Mouse (Mus musculus): ENCODE results near the gene Gart. TPM values are rescaled to one million over a fixed set of nuclear protein-coding genes. Genes with fewer than 3 reads are reported as not detected.
A peak's percentile ranks its signal among the peaks of the same experiment; 100 is the strongest.

The Gart gene
- total RNA-seq, 2 experiments from 2014 or later = 58.8 to 60.1 TPM

DNA sequence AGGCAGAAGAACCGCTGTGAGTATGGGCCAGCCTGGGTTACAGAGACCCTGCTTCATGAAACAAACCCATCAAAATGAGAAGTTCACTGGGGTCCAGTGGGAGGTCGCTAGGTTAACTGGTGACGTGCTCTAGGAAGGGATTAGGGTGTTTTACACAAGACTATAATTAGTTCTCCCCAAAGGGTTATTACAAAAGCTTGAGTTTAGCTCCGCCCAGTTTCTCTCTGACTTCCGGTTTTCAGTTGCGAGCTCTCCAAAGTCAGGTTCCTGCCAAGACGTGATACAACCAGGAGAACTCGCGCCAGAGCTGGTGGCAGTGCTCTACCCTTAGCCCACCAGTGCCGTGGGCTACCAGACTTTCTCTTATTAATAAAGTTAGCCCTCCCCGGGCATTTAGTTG is 35.5 kb downstream of the Gart start:
- intact Hi-C loops (cut with DNase I) = no loop called here

GRCm38 (mm10) chr16:91609501-91610245 is 37.1 kb downstream of the Gart start:
- intact Hi-C loops (cut with DNase I) = no loop called here
- DNase-seq = peak; percentile 37

More for the DNA sequence above, 35.5 kb downstream of the Gart start:
- DNase-seq = no peak

GRCm38 (mm10) chr16:91606958-91607357 is 39.8 kb downstream of the Gart start:
- intact Hi-C loops (cut with DNase I) = no loop called here
- no peak for DNase-seq

GRCm38 (mm10) chr16:91605156-91605555 is 41.6 kb downstream of the Gart start:
- intact Hi-C loops (cut with DNase I) = no loop called here
- DNase-seq = no peak

DNA sequence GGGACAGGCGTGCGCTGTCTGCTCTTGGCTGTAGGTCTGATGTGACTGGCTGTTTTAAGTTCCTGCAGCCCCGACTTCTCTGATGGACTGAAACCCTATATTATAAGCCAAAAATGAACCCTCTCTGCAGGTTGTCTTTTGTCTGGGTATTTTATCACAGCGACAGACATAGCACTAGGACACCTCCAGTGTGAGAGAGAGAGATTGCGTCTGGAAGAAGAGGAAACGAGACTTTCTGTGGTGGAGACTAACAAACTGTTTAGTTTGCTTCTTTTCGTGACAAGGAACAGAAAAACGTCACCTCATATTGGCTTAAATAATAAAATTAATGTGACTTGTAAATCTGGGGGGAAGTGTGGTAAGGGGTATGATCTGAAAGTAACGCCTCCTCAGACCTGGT is 45.1 kb downstream of the Gart start:
- intact Hi-C loops (cut with DNase I) = no loop called here
- DNase-seq = no peak

GRCm38 (mm10) chr16:91601081-91601480 is 45.7 kb downstream of the Gart start:
- intact Hi-C loops (cut with DNase I) = no loop called here

GRCm38 (mm10) chr16:91599242-91599641 is 47.5 kb downstream of the Gart start:
- intact Hi-C loops (cut with DNase I) = no loop called here
- DNase-seq = no peak

More at GRCm38 (mm10) chr16:91601081-91601480, 45.7 kb downstream of the Gart start:
- DNase-seq = no peak

- intact Hi-C loops (cut with DNase I) = no loop called here
- peak; percentile 99 for DNase-seq
Observed at GRCm38 (mm10) chr16:91597672-91598010, 49.1 kb downstream of the Gart start, which contains the start of gene Tmem50b. Gene Tmem50b (minus strand): TSS chr16:91597800.

- peak; percentile 49 for DNase-seq
- intact Hi-C loops (cut with DNase I) = no loop called here
Observed at GRCm38 (mm10) chr16:91596779-91597671, 49.7 kb downstream of the Gart start.

DNA sequence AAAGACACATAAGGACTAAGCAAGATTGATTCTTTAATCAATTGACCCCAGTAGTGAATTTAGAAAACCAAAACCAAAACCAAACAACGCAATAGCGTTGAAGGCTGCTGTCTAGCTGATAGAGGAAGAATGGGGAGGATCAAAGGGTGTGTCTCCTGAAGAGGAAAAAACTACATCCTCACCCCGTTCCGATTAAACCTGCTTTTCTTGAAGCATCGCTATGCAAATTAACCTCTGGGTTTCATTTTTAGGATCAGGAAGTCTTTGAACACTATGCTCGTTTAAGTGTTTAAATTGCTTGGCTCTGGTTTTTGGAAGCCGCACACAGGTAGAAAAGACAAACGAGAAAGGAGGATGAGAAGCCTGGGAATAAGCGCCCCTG is 50.4 kb downstream of the Gart start:
- intact Hi-C loops (cut with DNase I) = no loop called here
- no peak for DNase-seq

DNA sequence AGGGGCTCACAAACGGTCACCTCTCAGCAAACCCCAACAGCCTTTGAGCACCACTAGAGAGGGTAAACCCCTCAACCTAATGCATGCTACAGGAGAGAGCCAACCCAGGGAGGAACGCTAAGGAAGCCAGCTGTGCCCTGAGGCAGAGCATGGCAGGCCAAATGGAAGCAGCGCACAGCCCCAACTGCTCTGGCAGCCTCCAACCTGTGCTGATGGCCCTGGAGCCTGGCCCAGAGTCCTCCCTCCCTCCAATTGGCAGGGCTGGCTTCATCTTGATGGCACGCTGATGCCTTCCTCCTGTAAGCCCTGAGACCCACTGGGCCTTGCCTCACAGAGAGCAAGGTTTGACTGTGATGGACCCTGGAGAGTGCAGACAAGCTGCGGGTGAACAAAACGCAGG is 51.7 kb downstream of the Gart start:
- DNase-seq = peak; percentile 86
- intact Hi-C loops (cut with DNase I) = no loop called here

- no peak for DNase-seq
- intact Hi-C loops (cut with DNase I) = no loop called here
Observed at GRCm38 (mm10) chr16:91593262-91593661, 53.5 kb downstream of the Gart start.

GRCm38 (mm10) chr16:91592162-91592561 is 54.6 kb downstream of the Gart start:
- no peak for DNase-seq
- intact Hi-C loops (cut with DNase I) = no loop called here

- intact Hi-C loops (cut with DNase I) = no loop called here
- no peak for DNase-seq
Observed at GRCm38 (mm10) chr16:91588703-91589102, 58.0 kb downstream of the Gart start.

DNA sequence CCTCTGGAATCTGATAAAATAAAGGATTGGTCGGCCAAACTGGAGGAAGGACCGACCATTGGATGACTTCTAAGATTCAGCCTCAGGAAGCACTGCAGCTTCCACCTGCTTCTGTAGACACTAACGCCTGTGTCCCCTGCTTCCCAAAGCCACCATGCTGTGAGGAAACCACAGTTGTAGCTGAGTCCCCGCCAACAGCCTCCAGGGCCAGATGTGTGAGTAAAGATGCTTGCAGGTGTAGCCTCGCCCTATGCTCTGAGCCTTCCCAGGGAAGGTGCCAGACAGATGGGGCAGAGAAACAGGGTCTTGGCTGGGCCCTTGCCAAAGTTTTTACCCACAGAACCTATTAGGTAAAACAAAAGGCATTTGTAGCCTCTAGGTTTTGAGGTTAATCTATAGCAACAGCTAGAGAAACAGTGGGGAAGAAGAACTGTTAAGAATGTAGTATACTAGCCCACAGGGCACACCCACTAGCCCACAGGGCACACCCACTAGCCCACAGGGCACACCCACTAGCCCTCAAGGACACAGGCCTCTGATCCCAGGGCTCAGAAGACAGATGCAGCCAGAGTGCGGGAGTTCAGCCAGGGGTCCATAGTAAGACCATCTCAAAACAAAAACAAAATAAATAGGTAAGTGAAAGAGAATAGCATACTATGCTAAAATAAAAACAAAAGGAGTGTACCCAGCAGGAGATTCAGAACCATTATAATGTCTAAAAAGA is 58.9 kb downstream of the Gart start:
- DNase-seq = no peak
- intact Hi-C loops (cut with DNase I) = no loop called here

- intact Hi-C loops (cut with DNase I) = no loop called here
- no peak for DNase-seq
Observed at GRCm38 (mm10) chr16:91586244-91586643, 60.5 kb downstream of the Gart start.

DNA sequence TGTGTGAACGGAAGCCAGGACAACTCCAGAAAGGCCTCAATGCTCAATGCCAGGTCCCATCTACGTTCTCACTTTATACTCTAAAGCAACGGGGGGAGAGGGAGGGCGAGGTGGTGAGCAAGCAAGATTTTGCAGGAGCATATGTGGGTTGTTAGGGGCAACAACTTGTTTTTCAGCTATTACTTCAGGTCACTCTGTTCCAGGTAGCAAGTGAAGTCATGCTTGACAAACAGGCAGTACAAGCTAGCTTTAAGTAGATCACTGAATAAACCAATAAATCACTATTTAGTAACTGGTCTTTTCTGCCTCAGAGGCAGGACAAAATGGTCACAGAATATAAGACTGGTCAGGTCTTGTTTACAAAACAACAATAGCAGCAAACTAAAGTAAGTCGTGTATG is 61.1 kb downstream of the Gart start:
- intact Hi-C loops (cut with DNase I) = no loop called here
- DNase-seq = no peak

- intact Hi-C loops (cut with DNase I) = loop anchor here (5.0 kb wide), 1 partner anchor 70 kb away; no protein-coding TSS in a partner anchor
- peak; percentile 35 for DNase-seq
Observed at GRCm38 (mm10) chr16:91582307-91582706, 64.4 kb downstream of the Gart start.

DNA sequence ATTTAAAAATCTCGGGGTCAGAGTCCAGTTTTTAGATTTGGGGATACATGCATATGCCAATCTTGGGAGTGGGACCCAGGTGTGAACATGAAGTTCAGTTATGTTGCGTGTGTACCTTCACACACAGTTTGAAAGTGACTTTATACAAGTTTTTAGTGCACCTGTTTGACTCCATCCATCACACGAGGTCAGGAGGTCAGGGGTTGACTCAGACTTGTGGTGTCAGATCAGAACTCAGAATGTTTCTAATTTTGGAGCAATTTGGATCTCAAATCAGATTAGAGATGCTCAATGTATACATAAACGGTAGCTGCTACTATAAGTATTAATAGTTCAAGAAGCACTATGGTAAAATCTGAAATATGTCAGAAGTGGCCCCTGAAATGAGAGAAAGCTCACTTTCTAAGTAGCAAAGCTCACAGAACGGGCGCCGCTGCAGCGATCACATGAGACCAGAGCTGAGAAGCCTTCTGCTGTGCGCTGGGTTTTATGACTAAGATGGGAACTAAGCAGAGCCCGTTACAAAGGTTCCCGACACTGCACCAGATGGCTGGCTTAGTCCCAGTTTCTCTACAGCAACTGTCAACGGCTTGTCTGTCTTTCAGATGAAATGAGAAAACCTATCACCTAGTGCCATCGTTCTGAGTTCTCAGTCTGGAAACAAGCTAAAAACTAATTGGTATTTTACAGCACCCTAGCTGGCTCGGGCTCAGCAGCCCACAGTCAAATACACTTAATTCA is 67.6 kb downstream of the Gart start:
- no peak for DNase-seq
- intact Hi-C loops (cut with DNase I) = no loop called here

- intact Hi-C loops (cut with DNase I) = no loop called here
- no peak for DNase-seq
Observed at GRCm38 (mm10) chr16:91575151-91575550, 71.6 kb downstream of the Gart start.

Data from left cerebral cortex, postnatal 4 days (tissue).